Mouse (Mus musculus) brain, embryonic 14.5 days (tissue): ENCODE results near the gene Dnaja1.

Experiments
- CTCF ChIP-seq: fragments of 200-500 bp; IDR thresholded peaks from 2 replicates; pipeline ENCODE4 v1.5.1; 2012; ENCODE audit warnings: inconsistent platforms, mild to moderate bottlenecking, moderate library complexity, borderline replicate concordance; ENCODE audit not compliant: insufficient read depth, insufficient read length; ENCODE audit errors: extremely low read depth
- POLR2A ChIP-seq: fragments of 200-500 bp; IDR thresholded peaks from 2 replicates; pipeline ENCODE4 v1.6.1; 2012; ENCODE audit warnings: mild to moderate bottlenecking, inconsistent platforms, borderline replicate concordance; ENCODE audit not compliant: poor library complexity, insufficient read depth, insufficient read length, severe bottlenecking; ENCODE audit errors: extremely low read depth

DNA sequence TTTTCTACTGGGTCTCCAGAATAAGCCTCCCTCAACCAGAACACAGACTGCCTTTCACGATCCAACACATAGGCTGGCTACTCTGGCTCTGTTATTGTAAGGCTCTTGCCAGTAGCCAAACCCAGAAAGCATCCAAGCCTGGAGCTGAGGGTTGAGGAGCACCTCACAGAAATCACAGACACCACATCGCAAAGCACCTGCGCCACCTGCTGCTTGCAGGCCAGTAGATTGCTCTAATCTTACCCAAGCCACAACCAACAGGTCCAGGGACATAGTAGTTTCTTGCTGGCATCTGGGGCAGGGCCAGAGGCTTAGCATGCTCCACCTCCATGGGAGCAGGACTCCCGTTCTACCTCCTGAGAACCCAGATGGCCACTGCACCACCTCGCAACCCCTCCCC is 44.8 kb upstream of the Dnaja1 start:
- TF ChIP-seq CTCF (peak; percentile 28; the same call in 1 of the 2 replicates), POLR2A (no peak)
